In the genomic region with DNA sequence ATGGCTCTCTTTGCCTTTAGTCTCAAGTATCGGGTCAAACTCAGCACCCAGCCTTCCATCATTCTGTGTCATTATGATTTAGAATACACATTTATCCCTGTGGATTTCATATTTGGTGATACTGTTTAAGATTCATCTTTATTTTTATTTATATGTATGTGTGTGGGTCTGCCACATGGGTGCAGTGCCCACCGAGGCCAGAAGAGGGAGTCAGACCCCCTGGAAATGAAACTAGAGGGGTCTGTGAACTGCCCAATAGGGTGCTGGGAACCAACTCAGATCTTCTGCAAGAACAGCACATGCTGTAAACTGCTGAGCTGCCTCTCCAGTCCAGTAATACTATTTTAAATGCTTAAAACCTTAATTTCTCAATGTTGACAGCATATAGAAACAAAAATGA, we compare ENCODE assay signal across 13 mouse cellular contexts. TPM values are rescaled to one million over a fixed set of nuclear protein-coding genes. Genes with fewer than 3 reads are reported as not detected.
"Had no signal": no experiment of that assay in that cellular context is flagged by ENCODE, and none has a peak within 500 bp of the region (broad histone marks: within the 10 kb centered on the region; RNA-seq: fewer than 3 reads in every experiment).

No protein-coding gene starts in this region.

- H3K9me3 ChIP-seq: limb, embryonic 15.5 days; liver, embryonic 13.5 days; neural tube, embryonic 12.5 days had no signal

- DNase-seq: kidney, adult 18-20 months; kidney, postnatal 10 days; liver, embryonic 13.5 days; liver, postnatal 0 days; lung, postnatal 36 days; midbrain, embryonic 14.5 days; thymus, adult 18-20 months; thymus, postnatal 14 days had no signal

- H3K36me3 ChIP-seq: limb, embryonic 15.5 days; liver, embryonic 13.5 days; neural tube, embryonic 12.5 days had no signal

- ATAC-seq: liver, postnatal 0 days had no signal

- H3K9ac ChIP-seq: limb, embryonic 15.5 days; liver, embryonic 13.5 days; liver, postnatal 0 days; neural tube, embryonic 12.5 days had no signal

- H3K4me2 ChIP-seq: limb, embryonic 15.5 days; liver, embryonic 13.5 days; neural tube, embryonic 12.5 days had no signal

- H3K27me3 ChIP-seq: limb, embryonic 15.5 days; liver, embryonic 13.5 days; neural tube, embryonic 12.5 days had no signal

- H3K27ac ChIP-seq: liver, embryonic 13.5 days had no signal

- H3K4me3 ChIP-seq: limb, embryonic 15.5 days; liver, embryonic 13.5 days; neural tube, embryonic 12.5 days had no signal

RNA-seq across cellular contexts. Expression of a gene that starts 26.4 kb away (rescaled TPM):
- total RNA-seq: megakaryocyte progenitor cell, adult 5-6 weeks; monocyte, adult 5-6 weeks; neutrophil, adult 5-6 weeks had no signal

RNA-seq across cellular contexts. Expression of a gene that starts 37.8 kb away (rescaled TPM):
- total RNA-seq: monocyte, adult 5-6 weeks had no signal
- polyA plus RNA-seq: liver, embryonic 13.5 days had no signal

RNA-seq across cellular contexts. Expression of a gene that starts 50.4 kb away (rescaled TPM):
- total RNA-seq: monocyte, adult 5-6 weeks had no signal
